Mouse (Mus musculus) liver, embryonic 14.5 days (tissue): ENCODE data around the gene Gjc1.

Source experiments
- CTCF ChIP-seq: IDR thresholded peaks from 2 replicates; pipeline ENCODE4 v1.5.1; 2016; ENCODE audit warnings: antibody characterized with exemption, low read depth, control low read depth
- EP300 ChIP-seq: IDR thresholded peaks from 2 replicates; pipeline ENCODE4 v1.6.1; 2016; ENCODE audit warnings: antibody characterized with exemption, low read depth

- no peak for TF ChIP-seq CTCF
- no peak for TF ChIP-seq EP300
These were observed 10.8 kb upstream of the Gjc1 start for GRCm38 (mm10) chr11:102830276-102830675.
